Mouse (Mus musculus): Measurements from ENCODE around the gene Dnajc16.
A peak's percentile ranks its signal among the peaks of the same experiment; 100 is the strongest.

GRCm38 (mm10) chr4:141752076-141752421 lies 38.7 kb downstream of the Dnajc16 start:
- TF ChIP-seq GATA1 (IDR thresholded peaks at IDR 0.05; ENCODE audit: low read length) (peak; percentile 28; the same call in 1 of the 2 replicates), TAL1 (IDR thresholded peaks at IDR 0.05; ENCODE audit: low read length) (peak; percentile 79)

Data from erythroblast, embryonic 14.5 days (primary cell).